Mouse (Mus musculus): ENCODE data around the gene Slc25a34.

Slc25a34 gene

GRCm38 (mm10) chr4:141617863-141618564, 5.6 kb downstream of the Slc25a34 start:
- DNase-seq (ENCODE audit: low spot score), result no peak

DNA sequence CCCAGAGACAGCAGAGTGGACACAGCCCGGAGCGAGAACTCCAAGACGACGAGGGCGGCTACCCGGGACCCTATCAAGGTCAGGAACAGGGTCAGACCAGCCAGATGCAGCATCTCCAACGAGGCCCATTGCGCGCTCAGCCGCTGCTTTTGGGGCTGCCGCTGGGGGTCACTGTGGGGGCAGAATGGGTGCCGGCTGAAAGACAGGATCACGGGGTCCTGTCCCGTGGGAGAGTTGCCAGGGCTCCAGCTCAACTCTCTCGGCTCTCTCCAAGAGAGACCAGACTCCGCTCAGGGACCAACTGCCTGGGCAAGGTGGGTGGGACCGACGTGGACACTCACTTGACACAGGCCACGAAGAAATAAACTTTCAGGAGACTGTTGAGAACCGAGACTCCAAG, 6.3 kb downstream of the Slc25a34 start:
- DNase-seq (ENCODE audit: low spot score), result peak; percentile 53

DNA sequence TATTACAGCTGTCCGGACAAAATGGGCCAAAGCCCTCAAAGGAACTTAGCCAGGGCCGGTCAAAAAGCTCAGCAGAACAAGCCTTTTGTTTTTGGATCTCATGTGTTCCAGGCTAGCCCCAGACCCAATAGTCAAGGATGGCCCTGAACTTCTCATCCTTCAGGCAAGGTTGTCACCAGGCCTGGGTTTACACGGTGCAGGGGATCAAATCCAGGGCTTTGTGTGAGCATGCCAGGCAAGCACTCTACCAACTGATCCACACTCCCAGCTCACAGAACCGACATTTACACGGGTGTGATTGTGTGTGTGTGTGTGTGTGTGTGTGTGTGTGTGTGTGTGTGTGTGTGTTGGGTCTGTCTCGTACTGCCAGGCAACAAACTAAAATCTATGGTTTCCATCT, 6.8 kb downstream of the Slc25a34 start:
- no peak for DNase-seq (ENCODE audit: low spot score)

DNA sequence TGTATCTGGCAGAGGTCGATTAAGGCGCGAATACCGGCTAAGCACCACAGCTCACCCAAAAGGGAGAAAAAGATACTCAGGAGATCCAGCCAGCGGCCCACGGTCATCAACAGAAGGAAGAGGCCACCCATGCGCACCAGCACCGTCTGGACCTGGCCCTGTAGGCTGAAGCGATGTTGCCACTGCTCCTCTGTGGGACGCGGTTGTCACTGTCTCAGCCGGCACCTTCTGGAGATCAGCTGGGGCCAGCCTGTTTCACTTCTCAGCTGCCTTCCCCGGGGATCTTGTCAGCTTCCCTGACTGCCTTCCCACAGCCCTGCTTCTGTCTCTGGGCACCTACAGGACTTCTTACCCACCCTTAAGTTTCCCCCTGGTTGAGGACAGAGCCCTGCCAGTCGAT, 8.7 kb downstream of the Slc25a34 start:
- no peak for DNase-seq (ENCODE audit: low spot score)

DNA sequence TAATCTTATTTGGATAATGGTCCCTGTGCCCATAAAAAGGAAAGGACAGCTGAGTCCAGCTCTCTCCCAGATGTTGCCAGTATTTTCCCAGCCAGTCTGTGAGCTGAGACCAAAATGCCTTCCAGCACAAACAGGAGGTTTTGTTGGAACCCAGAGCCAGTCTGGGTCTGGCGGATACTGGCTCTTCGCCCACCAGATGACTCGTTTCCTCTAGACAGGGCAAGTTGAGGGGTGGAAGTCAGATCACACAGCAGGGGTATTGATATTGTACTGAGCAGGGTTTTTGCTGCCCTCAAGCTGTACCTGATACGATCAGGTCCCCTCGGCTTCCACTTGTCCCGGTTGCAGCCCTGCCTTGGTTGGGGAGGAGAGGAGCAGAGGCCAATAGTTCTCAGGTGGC, 14.1 kb downstream of the Slc25a34 start:
- DNase-seq (ENCODE audit: low spot score), result no peak

DNA sequence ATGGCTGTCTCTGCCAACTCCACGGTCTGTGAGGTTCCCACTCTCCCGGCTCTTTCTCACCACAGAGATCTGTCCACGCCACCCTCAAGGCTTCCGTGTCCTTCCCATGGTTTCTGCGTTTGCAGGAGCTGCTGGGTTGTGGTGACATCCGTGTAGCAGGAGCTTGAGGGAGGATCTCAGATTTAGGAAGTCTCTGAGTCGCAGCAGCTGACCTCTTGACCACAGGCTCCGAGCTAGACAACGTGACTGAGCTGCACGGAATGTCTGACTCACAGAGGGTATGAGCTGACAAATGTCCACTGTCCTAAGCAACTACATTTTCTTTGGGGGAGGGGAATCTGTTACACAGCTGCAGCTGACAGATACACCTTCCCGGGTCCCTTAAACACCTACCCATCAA, 17.8 kb downstream of the Slc25a34 start, which contains the start of gene Fblim1:
Fblim1 (minus strand) TSS at position 236 of the 400 bp plus-strand sequence.
- no peak for DNase-seq (ENCODE audit: low spot score)

DNA sequence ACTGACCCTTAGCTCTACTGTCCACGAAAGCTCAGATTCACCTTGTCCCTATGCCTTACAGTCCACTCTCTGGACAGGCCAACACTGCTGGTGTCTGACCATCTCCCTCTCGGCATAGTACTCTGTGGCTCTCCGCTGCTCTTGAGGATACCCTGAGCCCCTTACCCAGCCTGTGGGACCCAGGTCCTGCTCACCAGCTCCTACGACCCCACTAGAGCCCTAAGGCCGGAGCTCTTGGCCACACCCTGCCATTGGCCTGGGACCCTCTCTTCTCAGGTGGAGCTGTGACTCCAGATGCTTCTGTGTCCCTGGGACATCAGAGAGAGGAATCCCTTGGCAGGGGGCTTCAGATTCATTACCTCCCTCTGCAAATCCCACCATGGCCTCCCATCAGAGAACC, 18.2 kb downstream of the Slc25a34 start:
- no peak for DNase-seq (ENCODE audit: low spot score)

DNA sequence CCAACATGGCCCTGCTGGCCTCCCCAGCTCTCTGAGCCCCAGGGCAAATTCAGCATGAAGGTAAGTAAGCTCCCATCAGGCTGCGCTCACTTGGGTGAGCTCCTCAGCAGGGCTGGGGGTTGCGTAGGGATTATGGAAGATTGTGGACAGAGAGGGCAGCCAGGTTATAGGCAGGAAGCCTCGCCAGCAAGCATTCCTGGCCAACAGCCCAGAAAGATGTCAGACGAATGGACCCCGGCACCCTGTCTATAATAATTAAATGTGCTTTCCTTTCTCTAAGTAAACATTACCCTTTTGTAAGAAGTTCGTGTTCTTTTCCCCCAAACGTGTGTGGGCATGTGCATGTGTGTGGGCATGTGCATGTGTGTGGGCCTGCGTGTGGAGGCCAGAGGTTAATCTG, 19.1 kb downstream of the Slc25a34 start:
- DNase-seq (ENCODE audit: low spot score), result no peak

- DNase-seq (ENCODE audit: low spot score), result no peak
These were observed 19.7 kb downstream of the Slc25a34 start for GRCm38 (mm10) chr4:141603921-141604320.

DNA sequence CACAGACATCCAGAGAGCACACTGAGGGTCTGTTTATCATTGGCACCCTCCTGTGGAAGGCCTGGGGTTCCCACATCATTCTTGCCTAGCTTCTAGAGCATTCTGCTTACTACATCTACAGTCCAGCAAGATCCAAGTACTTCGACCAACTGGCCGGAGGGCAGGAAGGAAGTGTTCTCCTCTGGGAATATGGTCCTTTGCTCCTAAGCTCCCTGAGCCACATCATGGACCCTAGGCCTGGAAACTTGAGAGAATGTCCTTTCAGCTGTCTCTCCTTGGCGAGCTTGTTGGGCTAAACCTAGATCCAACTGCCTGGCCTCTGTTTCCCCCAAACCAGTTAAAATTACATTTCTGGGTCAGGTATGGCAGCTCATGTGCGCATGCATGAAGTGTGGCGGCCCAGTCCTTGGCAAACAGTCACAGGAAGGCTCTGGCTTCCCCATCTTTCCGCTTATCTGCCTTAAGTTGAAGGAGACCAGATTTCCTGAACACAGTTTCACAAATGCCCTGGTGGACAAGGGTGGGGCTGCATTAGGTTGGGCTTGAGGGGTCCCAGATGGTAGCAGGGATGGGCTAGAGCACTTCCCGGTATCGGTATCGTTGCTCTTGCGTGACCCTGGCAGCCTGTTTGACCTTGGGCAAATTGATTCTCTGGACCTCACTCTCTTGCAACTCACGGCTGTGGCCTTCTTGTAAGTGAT, 20.9 kb downstream of the Slc25a34 start:
- DNase-seq (ENCODE audit: low spot score), result no peak

DNA sequence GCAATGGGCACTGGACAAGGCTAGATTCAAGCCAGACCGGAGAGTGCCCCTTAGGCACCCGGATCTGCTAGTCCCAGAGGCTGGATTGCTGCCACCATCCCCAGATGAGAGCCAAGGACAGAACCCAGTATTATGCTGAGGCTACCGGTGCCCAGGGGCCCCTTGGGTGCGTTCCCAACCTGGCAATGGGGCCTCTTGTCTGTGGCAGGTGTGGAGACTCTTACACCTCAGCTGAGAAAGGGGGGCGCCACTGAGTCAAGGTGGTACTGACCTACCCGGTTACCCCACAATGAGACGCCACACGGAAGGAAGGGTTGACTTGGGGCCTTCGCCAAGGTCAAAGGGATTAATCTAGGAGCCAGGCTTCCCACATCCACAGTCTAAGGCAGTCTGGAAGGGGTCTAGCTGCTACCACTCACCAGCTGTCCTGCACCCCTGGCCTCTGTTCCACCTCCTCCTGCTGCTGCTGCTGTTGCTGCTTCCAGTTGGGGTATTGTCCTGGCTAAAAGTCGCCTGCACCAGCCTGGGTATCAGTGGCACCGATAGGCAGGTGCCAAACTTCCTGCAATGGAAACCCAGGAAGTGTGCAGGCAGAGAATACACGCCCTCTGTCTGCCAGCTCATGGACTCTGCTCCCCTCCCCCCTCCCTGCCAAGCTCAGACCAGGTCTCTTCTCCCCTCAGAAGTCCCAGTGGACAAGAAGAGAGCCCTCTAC, 22.3 kb downstream of the Slc25a34 start:
- DNase-seq (ENCODE audit: low spot score), result no peak

DNA sequence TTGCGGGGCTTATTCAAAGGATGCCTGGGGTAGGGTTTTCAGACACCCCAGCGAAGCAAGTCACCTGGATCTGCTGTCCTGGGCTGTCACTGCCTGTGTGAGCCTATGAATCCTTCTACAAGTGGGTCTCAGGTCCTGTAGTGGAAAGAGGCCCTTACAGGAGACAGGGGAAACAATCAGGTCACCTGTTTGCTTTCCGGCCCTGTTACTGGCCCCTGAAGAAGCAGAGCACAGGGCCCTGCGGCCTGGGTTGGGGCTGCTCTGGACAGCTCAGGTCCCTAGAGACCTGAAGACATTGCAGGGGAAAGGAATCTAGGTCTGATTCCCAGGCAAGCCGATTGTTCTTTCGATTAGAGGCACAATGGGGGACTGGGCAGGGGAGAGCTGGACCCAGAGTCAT, 23.3 kb downstream of the Slc25a34 start:
- DNase-seq (ENCODE audit: low spot score), result no peak

- DNase-seq (ENCODE audit: low spot score), result no peak
These were observed 24.1 kb downstream of the Slc25a34 start for GRCm38 (mm10) chr4:141599251-141600141.

DNA sequence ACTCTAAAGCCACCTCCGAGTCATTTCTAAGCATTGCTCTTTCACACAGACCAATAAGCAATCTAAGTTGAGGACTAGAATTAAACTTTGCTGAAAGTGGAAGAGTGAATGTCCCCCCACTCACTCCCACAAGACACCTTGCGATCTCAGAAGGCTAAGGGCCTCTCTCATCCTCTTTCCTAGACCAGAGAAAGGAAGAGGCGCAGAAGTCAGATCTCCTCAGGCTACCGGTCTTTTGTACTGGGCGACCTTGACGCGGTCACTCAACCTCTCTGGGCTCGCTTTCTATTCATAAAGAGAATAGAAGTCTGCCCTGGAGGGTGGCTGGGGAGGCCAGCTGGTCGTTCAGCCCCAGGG, 24.7 kb downstream of the Slc25a34 start:
- DNase-seq (ENCODE audit: low spot score), result no peak

- DNase-seq (ENCODE audit: low spot score), result no peak
These were observed 25.3 kb downstream of the Slc25a34 start for GRCm38 (mm10) chr4:141598199-141598893.

DNA sequence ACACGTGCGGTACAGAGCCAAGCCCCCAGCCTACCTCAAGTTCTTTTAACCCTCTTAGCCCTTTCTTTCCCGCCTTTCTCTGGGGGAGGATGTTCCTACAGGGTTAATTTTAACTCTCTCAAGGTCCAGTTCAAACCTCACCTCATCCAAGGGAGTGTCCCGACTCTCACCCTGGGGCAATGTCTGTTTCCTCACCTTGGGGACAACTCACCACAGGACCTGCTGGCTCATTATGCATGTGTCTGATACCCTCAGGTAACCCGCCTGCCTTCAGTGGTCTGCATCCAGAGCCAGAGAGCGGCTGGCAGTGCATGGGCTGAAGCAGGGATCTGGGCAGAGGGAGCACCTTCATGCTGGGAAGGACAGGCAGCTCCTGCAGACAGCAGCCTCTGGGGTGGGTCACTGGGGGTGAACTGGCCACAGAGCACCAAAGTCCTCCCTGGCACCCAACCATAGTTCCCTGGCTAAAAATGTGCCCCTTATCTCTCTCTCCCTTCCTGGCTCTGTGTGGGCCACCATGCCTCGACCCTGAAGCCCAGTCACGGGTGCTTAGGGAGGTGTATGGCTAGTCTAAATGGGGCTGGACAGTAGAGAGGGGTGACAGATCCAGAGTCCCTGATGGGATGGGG, 26.8 kb downstream of the Slc25a34 start:
- no peak for DNase-seq (ENCODE audit: low spot score)

DNA sequence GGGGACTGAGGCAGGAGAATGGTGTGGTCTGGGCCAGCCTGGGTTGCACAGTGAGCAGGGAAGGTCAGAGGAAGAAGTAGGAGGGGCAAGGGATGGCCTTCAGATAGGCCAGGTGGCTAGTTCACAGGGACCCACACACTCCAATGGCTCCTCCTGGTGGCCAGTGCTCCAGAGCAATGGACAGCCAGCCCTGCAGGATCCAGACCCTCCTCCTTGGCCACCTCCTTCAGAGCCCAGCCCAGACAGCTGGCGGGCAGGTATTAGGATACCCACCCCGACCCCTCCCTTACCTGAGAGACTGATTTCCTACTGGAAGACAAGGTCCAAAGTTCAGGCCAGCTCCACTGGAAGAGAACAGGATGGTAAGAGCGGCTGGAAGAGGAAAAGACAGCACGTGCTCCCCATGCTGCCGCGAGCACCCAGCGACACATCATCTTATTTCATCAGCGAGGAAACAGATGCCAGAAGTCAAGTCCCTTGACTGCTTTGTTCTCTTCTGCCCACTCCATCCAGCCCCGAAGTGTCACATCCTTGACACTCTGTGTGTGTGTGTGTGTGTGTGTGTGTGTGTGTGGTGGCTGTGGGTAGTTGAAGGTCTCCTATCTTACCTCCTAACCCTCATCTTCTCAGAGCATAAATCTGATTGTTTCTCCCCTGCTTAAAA, 27.9 kb downstream of the Slc25a34 start:
- DNase-seq (ENCODE audit: low spot score), result no peak

DNA sequence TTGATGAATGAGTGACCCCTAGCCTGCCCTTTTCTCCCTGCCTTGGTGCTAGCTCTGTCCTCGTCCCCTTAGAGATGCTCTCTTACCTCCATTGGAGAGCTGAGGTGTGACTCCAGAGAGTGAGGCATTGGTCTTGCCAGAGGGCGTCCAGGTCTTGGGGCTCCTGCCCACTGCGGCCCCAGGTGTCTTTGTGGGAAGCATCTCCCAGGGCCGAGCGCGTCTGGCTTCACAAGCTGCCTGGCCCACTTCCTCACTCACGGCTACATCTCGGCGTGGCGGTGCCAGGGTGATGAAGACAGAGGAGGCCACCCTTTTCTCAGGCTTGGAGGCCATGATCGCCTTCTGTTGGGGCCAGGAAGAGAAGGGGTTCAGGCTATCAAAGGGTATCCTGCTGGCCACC, 28.5 kb downstream of the Slc25a34 start:
- DNase-seq (ENCODE audit: low spot score), result no peak

DNA sequence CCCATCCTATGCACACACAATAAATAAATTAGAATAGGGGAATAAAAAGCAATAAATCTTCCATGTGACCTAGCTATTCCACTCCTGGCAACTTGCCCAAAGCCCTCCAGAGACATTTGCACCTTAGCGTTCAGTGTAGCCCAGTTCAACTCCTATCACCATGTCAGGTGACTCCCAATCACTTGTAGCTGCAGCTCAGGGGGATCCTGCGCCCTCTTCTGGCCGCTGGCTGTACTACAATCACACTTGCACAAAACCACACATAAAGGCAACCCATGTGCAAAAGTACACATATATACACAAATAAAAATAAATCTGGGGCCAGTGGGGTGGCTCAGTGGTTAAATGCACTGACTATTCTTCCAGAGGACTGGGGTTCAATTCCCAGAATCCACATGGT, 32.1 kb downstream of the Slc25a34 start:
- no peak for DNase-seq (ENCODE audit: low spot score)

GRCm38 (mm10) chr4:141583919-141584318, 39.7 kb downstream of the Slc25a34 start:
- DNase-seq (ENCODE audit: low spot score), result no peak

DNA sequence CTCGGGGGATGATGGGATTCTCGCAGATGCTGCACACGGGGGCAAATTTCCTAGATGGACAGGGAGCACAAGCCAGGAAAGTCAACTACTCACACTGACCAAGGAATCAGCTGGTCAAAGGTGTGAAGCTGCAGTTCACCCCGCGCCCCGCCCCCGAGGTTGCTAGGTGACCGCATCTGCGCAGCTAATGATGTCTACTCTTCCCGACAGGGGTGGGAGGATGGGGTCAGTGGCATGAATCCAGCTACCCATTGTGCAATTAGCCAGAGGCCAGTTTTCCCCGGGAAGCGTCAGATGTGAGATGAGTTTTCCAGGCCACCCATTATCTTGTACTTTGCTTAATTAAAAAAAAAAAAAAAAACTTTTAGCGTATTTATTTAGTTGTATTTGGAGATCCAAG, 42.6 kb downstream of the Slc25a34 start:
- no peak for DNase-seq (ENCODE audit: low spot score)

All from testis, postnatal 14 days (tissue).